Comparison of ENCODE assay signal across 19 mouse cellular contexts in the genomic region with DNA sequence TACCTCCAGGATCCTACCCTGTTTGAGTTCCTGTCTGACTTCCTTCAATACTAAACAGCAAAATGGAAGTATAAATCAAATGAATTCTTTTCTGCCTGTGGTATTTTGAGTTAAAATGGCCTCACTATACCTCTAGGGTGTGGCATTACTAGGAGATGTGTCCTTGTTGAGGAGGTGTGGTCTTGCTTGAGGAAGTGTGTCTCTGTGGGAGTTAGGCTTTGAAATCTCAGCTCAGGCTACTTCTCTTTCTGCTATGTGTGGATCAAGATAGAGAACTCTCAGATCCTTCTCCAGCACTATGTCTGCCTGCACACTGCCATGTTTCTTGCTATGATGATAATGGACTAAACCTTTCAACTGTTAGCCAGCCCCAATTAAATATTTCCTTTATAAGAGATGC. TPM values are rescaled to one million over a fixed set of nuclear protein-coding genes. Genes with fewer than 3 reads are reported as not detected.
"Had no signal": no experiment of that assay in that cellular context is flagged by ENCODE, and none has a peak within 500 bp of the region (broad histone marks: within the 10 kb centered on the region; RNA-seq: fewer than 3 reads in every experiment).

No protein-coding gene starts in this region.

- H3K36me3 ChIP-seq: midbrain, embryonic 10.5 days; midbrain, embryonic 12.5 days; neural tube, embryonic 12.5 days had no signal

- H3K27ac ChIP-seq: midbrain, embryonic 10.5 days; midbrain, embryonic 12.5 days; neural tube, embryonic 12.5 days had no signal

- H3K4me1 ChIP-seq: midbrain, embryonic 10.5 days; midbrain, embryonic 12.5 days; neural tube, embryonic 12.5 days had no signal

- H3K27me3 ChIP-seq: midbrain, embryonic 12.5 days; neural tube, embryonic 12.5 days had no signal

- H3K9me3 ChIP-seq: midbrain, embryonic 10.5 days; neural tube, embryonic 12.5 days had no signal

- H3K4me3 ChIP-seq: midbrain, embryonic 10.5 days; midbrain, embryonic 12.5 days; neural tube, embryonic 12.5 days had no signal

- DNase-seq: lung, adult 18-20 months; lung, embryonic 14.5 days; lung, postnatal 10 days; lung, postnatal 4 days; midbrain, embryonic 14.5 days; right cerebral cortex, postnatal 25 days; right cerebral cortex, postnatal 4 days; spleen, adult 18-20 months; thymus, adult 18-20 months; thymus, postnatal 14 days; thymus, postnatal 36 days had no signal

- H3K9ac ChIP-seq: lung, embryonic 14.5 days; midbrain, embryonic 12.5 days; neural tube, embryonic 12.5 days had no signal

- ATAC-seq: midbrain, embryonic 16.5 days had no signal

RNA-seq across cellular contexts. Expression of a gene that starts 19.3 kb away (rescaled TPM):
- polyA plus RNA-seq: neural tube, embryonic 14.5 days; small intestine, adult 2 months had no signal

RNA-seq across cellular contexts. Expression of a gene that starts 32.8 kb away (rescaled TPM):
- total RNA-seq: megakaryocyte-erythroid progenitor cell, adult 5-6 weeks had no signal
- polyA plus RNA-seq: small intestine, adult 2 months had no signal

RNA-seq across cellular contexts. Expression of a gene that starts 53.7 kb away (rescaled TPM):
- total RNA-seq: megakaryocyte-erythroid progenitor cell, adult 5-6 weeks; neutrophil, adult 5-6 weeks had no signal
